Comparison of ENCODE assay signal across 23 mouse cellular contexts in the genomic region with DNA sequence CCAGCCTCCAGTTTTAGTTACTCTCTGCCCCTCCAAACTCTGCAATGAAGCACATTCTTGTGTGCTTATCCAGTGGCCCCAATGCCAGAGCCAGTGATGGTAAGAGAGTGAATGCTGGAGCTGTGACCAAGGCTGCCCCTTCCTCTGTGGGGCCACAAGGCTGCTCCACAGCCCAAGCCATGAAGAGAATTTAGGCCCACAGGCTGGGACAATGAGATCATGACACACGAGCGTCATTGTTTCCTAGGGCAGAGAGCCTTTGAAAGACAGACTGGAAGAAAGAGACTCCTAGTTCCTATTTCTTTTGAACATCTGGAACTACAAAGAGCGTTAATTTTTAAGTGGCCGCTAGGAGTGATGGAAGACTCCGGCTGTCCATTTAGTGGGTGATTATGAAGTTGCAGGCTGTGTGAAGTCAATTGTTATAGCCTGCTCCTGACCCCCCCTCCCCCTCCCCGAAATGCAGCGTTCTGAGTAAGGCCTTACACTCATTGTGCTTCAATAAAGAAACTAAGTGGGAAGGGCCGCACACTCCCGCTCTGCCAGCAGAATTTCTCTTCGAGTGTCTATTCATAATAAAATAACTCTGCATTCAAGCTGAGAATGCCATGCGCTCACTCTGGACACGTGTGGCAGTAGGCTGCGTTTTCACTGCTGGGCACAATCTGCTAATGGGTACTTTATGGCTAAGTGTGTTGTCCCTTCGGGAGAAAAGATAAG.
DNase-seq lines count a peak whose midpoint lies in the region; ATAC-seq lines count a peak whose summit lies in the region.
"Had no signal": no experiment of that assay in that cellular context is flagged by ENCODE, and none has a peak within 500 bp of the region (broad histone marks: within the 10 kb centered on the region; RNA-seq: fewer than 3 reads in every experiment).

No protein-coding gene starts in this region.

- no peak overlapping the region for H3K4me3 ChIP-seq in neural tube, embryonic 12.5 days
- H3K4me3 ChIP-seq in neural tube, embryonic 15.5 days (replicated peaks) = no peak overlapping the region
- H3K4me3 ChIP-seq in forebrain, embryonic 16.5 days (replicated peaks; ENCODE audit: low read length) = no peak overlapping the region
- H3K4me3 ChIP-seq in midbrain, embryonic 15.5 days = no peak overlapping the region
- H3K4me3 ChIP-seq: heart, adult 2 months; heart, embryonic 13.5 days; kidney, embryonic 15.5 days; limb, embryonic 13.5 days; liver, embryonic 12.5 days had no signal

- ATAC-seq in neural tube, embryonic 12.5 days (ENCODE audit: low FRiP score, low read depth) = no peak
- no peak; the same call in 1 of the 2 replicates for ATAC-seq in neural tube, embryonic 15.5 days (ENCODE audit: low FRiP score)
- peak; percentile 49; the same call in 1 of the 2 replicates for ATAC-seq in forebrain, embryonic 16.5 days
- peak; percentile 58; the same call in 1 of the 2 replicates for ATAC-seq in midbrain, embryonic 15.5 days (replicated peaks)
- ATAC-seq: intestine, postnatal 0 days; liver, embryonic 12.5 days had no signal

- H3K4me1 ChIP-seq in neural tube, embryonic 12.5 days = peaks cover 4% of the 10 kb centered on the region; the same call in 1 of the 2 replicates
- H3K4me1 ChIP-seq in neural tube, embryonic 15.5 days = peaks cover 9% of the 10 kb centered on the region; the same call in 1 of the 2 replicates
- H3K4me1 ChIP-seq in forebrain, embryonic 16.5 days (replicated peaks; ENCODE audit: control insufficient read depth, insufficient read depth, low read length) = peaks cover 5% of the 10 kb centered on the region; the same call in 1 of the 2 replicates
- H3K4me1 ChIP-seq in midbrain, embryonic 15.5 days = peaks cover 6% of the 10 kb centered on the region; the same call in 1 of the 2 replicates
- H3K4me1 ChIP-seq: heart, embryonic 13.5 days; kidney, embryonic 15.5 days; limb, embryonic 13.5 days; liver, embryonic 12.5 days had no signal

- H3K9me3 ChIP-seq in neural tube, embryonic 12.5 days = no peaks in the 10 kb centered on the region
- no peaks in the 10 kb centered on the region for H3K9me3 ChIP-seq in neural tube, embryonic 15.5 days (replicated peaks)
- H3K9me3 ChIP-seq in forebrain, embryonic 16.5 days (ENCODE audit: control insufficient read depth, low read length) = no peaks in the 10 kb centered on the region
- H3K9me3 ChIP-seq in midbrain, embryonic 15.5 days = no peaks in the 10 kb centered on the region
- H3K9me3 ChIP-seq: heart, embryonic 13.5 days; kidney, embryonic 15.5 days; limb, embryonic 13.5 days; liver, embryonic 12.5 days had no signal

- no peak overlapping the region for H3K9ac ChIP-seq in neural tube, embryonic 12.5 days
- H3K9ac ChIP-seq in neural tube, embryonic 15.5 days (replicated peaks) = no peak overlapping the region
- H3K9ac ChIP-seq in forebrain, embryonic 16.5 days (replicated peaks; ENCODE audit: low read depth, low read length) = no peak overlapping the region
- H3K9ac ChIP-seq in midbrain, embryonic 15.5 days = no peak overlapping the region
- H3K9ac ChIP-seq: heart, embryonic 13.5 days; kidney, embryonic 15.5 days; limb, embryonic 13.5 days; liver, embryonic 12.5 days had no signal

- no peak overlapping the region for H3K27ac ChIP-seq in neural tube, embryonic 12.5 days
- no peak overlapping the region for H3K27ac ChIP-seq in neural tube, embryonic 15.5 days (replicated peaks)
- no peak overlapping the region for H3K27ac ChIP-seq in forebrain, embryonic 16.5 days (ENCODE audit: low read length)
- no peak overlapping the region for H3K27ac ChIP-seq in midbrain, embryonic 15.5 days
- H3K27ac ChIP-seq: heart, adult 2 months; heart, embryonic 13.5 days; kidney, embryonic 15.5 days; limb, embryonic 13.5 days; liver, embryonic 12.5 days had no signal

- peak; percentile 28 for DNase-seq in embryo, embryonic 10.5 days (ENCODE audit: low spot score)
- DNase-seq in embryo, embryonic 9.5 days (ENCODE audit: extremely low spot score) = no peak
- no peak for DNase-seq in heart, postnatal 4 days
- DNase-seq in thymus, postnatal 14 days = no peak
- DNase-seq: adrenal gland, postnatal 14 days; cerebellum, adult 9-11 months; gastrocnemius, postnatal 14 days; heart, adult 2 months; heart, postnatal 14 days; kidney, postnatal 36 days; lung, adult 18-20 months; lung, postnatal 14 days; right cerebral cortex, postnatal 4 days; thymus, postnatal 25 days had no signal

- H3K27me3 ChIP-seq in neural tube, embryonic 12.5 days (replicated peaks) = no peaks in the 10 kb centered on the region
- H3K27me3 ChIP-seq in neural tube, embryonic 15.5 days (replicated peaks) = peaks cover 7% of the 10 kb centered on the region; the same call in 1 of the 2 replicates
- no peaks in the 10 kb centered on the region for H3K27me3 ChIP-seq in forebrain, embryonic 16.5 days (replicated peaks; ENCODE audit: control insufficient read depth, insufficient read depth, low read length)
- H3K27me3 ChIP-seq in midbrain, embryonic 15.5 days (replicated peaks) = no peaks in the 10 kb centered on the region
- H3K27me3 ChIP-seq: heart, embryonic 13.5 days; kidney, embryonic 15.5 days; limb, embryonic 13.5 days; liver, embryonic 12.5 days had no signal

- WGBS in neural tube, embryonic 12.5 days = 27% methylated on average over 14 of the region's 14 CpGs
- WGBS in neural tube, embryonic 15.5 days = 24% methylated on average over 14 of the region's 14 CpGs
- 18% methylated on average over 14 of the region's 14 CpGs for WGBS in forebrain, embryonic 16.5 days
- WGBS in midbrain, embryonic 15.5 days = 26% methylated on average over 14 of the region's 14 CpGs

- H3K4me2 ChIP-seq in neural tube, embryonic 12.5 days (replicated peaks) = 0 out of 2 replicates have a peak overlapping the region, but pooled peaks have one; percentile 15
- no peak overlapping the region for H3K4me2 ChIP-seq in neural tube, embryonic 15.5 days
- H3K4me2 ChIP-seq in forebrain, embryonic 16.5 days (ENCODE audit: low read length) = no peak overlapping the region
- no peak overlapping the region for H3K4me2 ChIP-seq in midbrain, embryonic 15.5 days
- H3K4me2 ChIP-seq: heart, embryonic 13.5 days; kidney, embryonic 15.5 days; limb, embryonic 13.5 days; liver, embryonic 12.5 days had no signal

- H3K36me3 ChIP-seq in neural tube, embryonic 12.5 days = no peaks in the 10 kb centered on the region
- no peaks in the 10 kb centered on the region for H3K36me3 ChIP-seq in neural tube, embryonic 15.5 days
- no peaks in the 10 kb centered on the region for H3K36me3 ChIP-seq in forebrain, embryonic 16.5 days (ENCODE audit: control insufficient read depth, insufficient read depth)
- no peaks in the 10 kb centered on the region for H3K36me3 ChIP-seq in midbrain, embryonic 15.5 days (replicated peaks)
- H3K36me3 ChIP-seq: heart, embryonic 13.5 days; kidney, embryonic 15.5 days; limb, embryonic 13.5 days; liver, embryonic 12.5 days had no signal

Comparison
In these comparisons a context has a peak if more than half of its experiments do, and no peak if none do; other contexts are left out.
1. ATAC-seq: peak in forebrain, embryonic 16.5 days (single experiment) and midbrain, embryonic 15.5 days (single experiment); none in neural tube, embryonic 12.5 days (single experiment) and neural tube, embryonic 15.5 days (single experiment).